11 mouse cellular contexts compared by ENCODE assay signal in genomic region chr4:33242536-33242935, GRCm38 (mm10). TPM values are rescaled to one million over a fixed set of nuclear protein-coding genes. Genes with fewer than 3 reads are reported as not detected.
DNase-seq lines count a peak whose midpoint lies in the region; ATAC-seq and TF ChIP-seq lines count a peak whose summit lies in the region.
"Had no signal": no experiment of that assay in that cellular context is flagged by ENCODE, and none has a peak within 500 bp of the region (broad histone marks: within the 10 kb centered on the region; RNA-seq: fewer than 3 reads in every experiment).

No protein-coding gene starts in this region.

- peaks cover 22% of the 10 kb centered on the region for H3K4me1 ChIP-seq in liver, embryonic 16.5 days (ENCODE audit: control insufficient read depth, low read depth, low read length)
- H3K4me1 ChIP-seq in lung, postnatal 0 days (ENCODE audit: insufficient read depth, low read depth, low read length), result peaks cover 5% of the 10 kb centered on the region; the same call in 1 of the 2 replicates

- no peak for ATAC-seq in liver, embryonic 16.5 days (ENCODE audit: low read depth)
- no peak for ATAC-seq in lung, postnatal 0 days

- intact Hi-C loops in gastrocnemius, postnatal 14 days (cut with DNase I; ENCODE audit: low total_unique reads), result no loop called here

- TF ChIP-seq POLR2A in brain, embryonic 14.5 days (IDR thresholded peaks at IDR 0.05; ENCODE audit: borderline replicate concordance, extremely low read depth, insufficient read depth, insufficient read length, poor library complexity, severe bottlenecking), result no peak

- peak; percentile 42 for DNase-seq in kidney, postnatal 10 days
- no peak for DNase-seq in kidney, adult 11 months
- DNase-seq in CD4-positive, CD25-positive, alpha-beta regulatory T cell, adult 2 months (ENCODE audit: low read depth, low spot score), result peak; percentile 73
- peak; percentile 70 for DNase-seq in brain, embryonic 14.5 days (ENCODE audit: low read depth)
- no peak for DNase-seq in lung, postnatal 0 days (ENCODE audit: low spot score)
- DNase-seq in gastrocnemius, postnatal 14 days, result no peak
- no peak for DNase-seq in heart, adult 18-20 months

- no peak for TF ChIP-seq CTCF in brain, embryonic 14.5 days (IDR thresholded peaks at IDR 0.05; ENCODE audit: borderline replicate concordance, extremely low read depth, insufficient read depth, insufficient read length)
- TF ChIP-seq CTCF in lung, postnatal 0 days (IDR thresholded peaks at IDR 0.05), result no peak

- H3K4me2 ChIP-seq in liver, embryonic 16.5 days (ENCODE audit: low read depth, low read length), result no peak overlapping the region
- H3K4me2 ChIP-seq in lung, postnatal 0 days (replicated peaks; ENCODE audit: low read depth, low read length), result no peak overlapping the region
- H3K4me2 ChIP-seq: limb, embryonic 13.5 days; neural tube, embryonic 12.5 days had no signal

- peak overlapping the region; percentile 46; the same call in 1 of the 2 replicates for H3K27ac ChIP-seq in liver, embryonic 16.5 days (ENCODE audit: low read length)
- no peak overlapping the region for H3K27ac ChIP-seq in lung, postnatal 0 days (ENCODE audit: low read length)
- H3K27ac ChIP-seq: limb, embryonic 13.5 days; neural tube, embryonic 12.5 days had no signal

- TF ChIP-seq EP300 in lung, postnatal 0 days (IDR thresholded peaks at IDR 0.05), result no peak

- H3K27me3 ChIP-seq in liver, embryonic 16.5 days (ENCODE audit: control insufficient read depth, insufficient read depth, low read depth, low read length), result no peaks in the 10 kb centered on the region
- no peaks in the 10 kb centered on the region for H3K27me3 ChIP-seq in lung, postnatal 0 days (replicated peaks; ENCODE audit: insufficient read depth, low read length)
- H3K27me3 ChIP-seq: limb, embryonic 13.5 days; neural tube, embryonic 12.5 days had no signal

- peaks cover 22% of the 10 kb centered on the region for H3K36me3 ChIP-seq in liver, embryonic 16.5 days (ENCODE audit: control insufficient read depth, insufficient read depth)
- peaks cover 19% of the 10 kb centered on the region; the same call in 1 of the 2 replicates for H3K36me3 ChIP-seq in lung, postnatal 0 days (ENCODE audit: insufficient read depth, low read length)

- H3K4me3 ChIP-seq in liver, embryonic 16.5 days (ENCODE audit: low read depth, low read length), result no peak overlapping the region
- H3K4me3 ChIP-seq in lung, postnatal 0 days (ENCODE audit: low read depth, low read length), result no peak overlapping the region
- H3K4me3 ChIP-seq: limb, embryonic 13.5 days; neural tube, embryonic 12.5 days had no signal

- H3K9ac ChIP-seq in liver, embryonic 16.5 days (ENCODE audit: low read depth, low read length), result no peak overlapping the region
- H3K9ac ChIP-seq in lung, postnatal 0 days (replicated peaks; ENCODE audit: low read depth), result no peak overlapping the region
- H3K9ac ChIP-seq: limb, embryonic 13.5 days; neural tube, embryonic 12.5 days had no signal

- H3K9me3 ChIP-seq in liver, embryonic 16.5 days (replicated peaks; ENCODE audit: control insufficient read depth, low read length), result no peaks in the 10 kb centered on the region
- H3K9me3 ChIP-seq in lung, postnatal 0 days (ENCODE audit: low read length), result no peaks in the 10 kb centered on the region
- H3K9me3 ChIP-seq: limb, embryonic 13.5 days; neural tube, embryonic 12.5 days had no signal

- WGBS in liver, embryonic 16.5 days (ENCODE audit: insufficient replicate concordance), result 40% methylated on average over 5 of the region's 5 CpGs
- 44% methylated on average over 5 of the region's 5 CpGs for WGBS in lung, postnatal 0 days

RNA-seq across cellular contexts. Expression of gene Srsf12, which starts 33.7 kb away (rescaled TPM):
- 22.0 and 34.0 TPM in 2 replicates for polyA plus RNA-seq in brain, embryonic 14.5 days (2012; rRNA removed)
- polyA plus RNA-seq in liver, embryonic 16.5 days (2015; fragmentation: Nextera tagmentation; extraction: Ambion mirVana), result 0.07 and 0.08 TPM in 2 replicates
- 0.16 and 0.31 TPM in 2 replicates for polyA plus RNA-seq in lung, postnatal 0 days (2015; fragmentation: Nextera tagmentation; extraction: Ambion mirVana)
- total RNA-seq in gastrocnemius, postnatal 14 days (2021), result not detected
- total RNA-seq in heart, adult 18-20 months (2021), result not detected
- total RNA-seq: heart, postnatal 14 days had no signal

RNA-seq across cellular contexts. Expression of gene Pnrc1, which starts 47.4 kb away (rescaled TPM):
- 54.0 and 61.3 TPM in 2 replicates for polyA plus RNA-seq in brain, embryonic 14.5 days (2012; rRNA removed)
- 39.9 and 53.2 TPM in 2 replicates for polyA plus RNA-seq in liver, embryonic 16.5 days (2015; fragmentation: Nextera tagmentation; extraction: Ambion mirVana)
- polyA plus RNA-seq in lung, postnatal 0 days (2015; fragmentation: Nextera tagmentation; extraction: Ambion mirVana), result 153 and 169 TPM in 2 replicates
- 100 to 1,000 TPM in 1 of 2 experiments, 10 to 100 TPM in 1; 86.4 to 125 TPM for total RNA-seq in gastrocnemius, postnatal 14 days (2021)
- 100 to 1,000 TPM; 160 to 193 TPM for total RNA-seq in heart, adult 18-20 months (2021)

RNA-seq across cellular contexts. Expression of gene Pm20d2, which starts 53.0 kb away (rescaled TPM):
- 3.4 and 4.0 TPM in 2 replicates for polyA plus RNA-seq in brain, embryonic 14.5 days (2012; rRNA removed)
- 0.06 and 0.13 TPM in 2 replicates for polyA plus RNA-seq in liver, embryonic 16.5 days (2015; fragmentation: Nextera tagmentation; extraction: Ambion mirVana)
- 0.70 and 0.86 TPM in 2 replicates for polyA plus RNA-seq in lung, postnatal 0 days (2015; fragmentation: Nextera tagmentation; extraction: Ambion mirVana)
- total RNA-seq in gastrocnemius, postnatal 14 days (2021), result 10 to 100 TPM; 29.0 to 29.6 TPM
- 10 to 100 TPM; 69.3 to 77.0 TPM for total RNA-seq in heart, adult 18-20 months (2021)

Comparison
In these comparisons a context has a peak if more than half of its experiments do, and no peak if none do; other contexts are left out.
1. DNase-seq: peak in kidney, postnatal 10 days (single experiment), CD4-positive, CD25-positive, alpha-beta regulatory T cell, adult 2 months (single experiment) and brain, embryonic 14.5 days (single experiment); none in kidney, adult 11 months (single experiment), lung, postnatal 0 days (single experiment), gastrocnemius, postnatal 14 days (single experiment) and heart, adult 18-20 months (0 of 2).
2. RNA of gene Srsf12, which starts 33.7 kb away (polyA plus RNA-seq): 22.0 to 34.0 TPM in brain, embryonic 14.5 days; 0.16 to 0.31 TPM in lung, postnatal 0 days and 0.07 to 0.08 TPM in liver, embryonic 16.5 days; every median in the first group is over 10 times any median in the second.